Mouse (Mus musculus) thymus, adult 18-20 months (tissue): ENCODE data around the gene Gpr18.
A peak's percentile ranks its signal among the peaks of the same experiment; 100 is the strongest.
"Not testable (repeated sequence)": the region's sequence is repeated elsewhere in the genome, so short reads cannot be mapped to it uniquely, and the experiment has no call there.

Source experiments
- DNase-seq, 2 experiments: peaks; one replicate each; pipeline ENCODE4 v3.0.0; 2022; ENCODE audit warnings: mixed read lengths in 2 of 2

Gpr18 gene

DNA sequence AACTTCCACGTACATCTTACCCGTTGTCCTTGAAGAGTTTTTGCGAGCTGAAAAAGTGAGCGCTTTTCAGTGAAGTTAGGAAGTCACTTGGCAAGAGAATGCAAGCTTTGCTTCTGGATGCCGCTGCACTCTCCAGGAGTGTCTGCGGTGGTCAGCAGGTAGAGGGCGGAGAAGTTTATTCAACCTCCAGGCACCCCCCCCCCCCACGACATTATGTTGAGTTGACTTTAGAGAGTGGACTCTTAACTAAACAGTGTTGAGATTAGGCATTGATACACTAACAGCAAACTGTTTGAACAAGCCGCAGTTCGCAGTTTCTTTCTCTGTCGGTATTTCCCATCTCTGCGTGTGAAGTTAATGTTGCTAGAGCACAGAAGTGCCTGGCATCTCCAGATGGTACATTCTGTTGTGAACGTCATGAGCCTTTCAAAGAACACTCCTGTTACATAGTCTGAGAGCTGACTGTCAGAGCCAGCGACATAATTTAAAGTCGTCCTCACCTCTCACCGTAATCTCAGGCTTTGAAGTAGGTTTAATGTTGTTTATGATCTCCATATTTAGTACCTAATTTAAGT, 36.2 kb downstream of the Gpr18 start:
- DNase-seq = peak in 1 of 2 experiments; percentile 44

DNA sequence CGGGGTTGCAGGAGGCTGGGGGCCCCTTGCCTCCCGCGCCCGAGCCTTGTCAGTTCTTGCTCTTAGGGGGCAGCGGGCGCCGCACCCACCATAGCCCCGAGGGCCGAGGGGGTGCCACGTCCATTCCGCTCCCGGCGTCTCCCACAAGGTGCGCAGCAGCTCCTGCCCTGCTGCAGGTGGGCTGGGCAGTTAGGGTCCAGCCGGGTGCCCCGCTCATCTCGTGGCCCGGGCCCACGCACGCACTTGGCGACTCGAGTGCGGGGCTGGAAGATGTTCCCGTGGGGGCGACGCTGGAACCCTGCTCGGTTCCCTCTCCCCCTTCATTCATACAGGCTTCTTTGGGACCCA, 36.7 kb downstream of the Gpr18 start:
- no peak for DNase-seq

DNA sequence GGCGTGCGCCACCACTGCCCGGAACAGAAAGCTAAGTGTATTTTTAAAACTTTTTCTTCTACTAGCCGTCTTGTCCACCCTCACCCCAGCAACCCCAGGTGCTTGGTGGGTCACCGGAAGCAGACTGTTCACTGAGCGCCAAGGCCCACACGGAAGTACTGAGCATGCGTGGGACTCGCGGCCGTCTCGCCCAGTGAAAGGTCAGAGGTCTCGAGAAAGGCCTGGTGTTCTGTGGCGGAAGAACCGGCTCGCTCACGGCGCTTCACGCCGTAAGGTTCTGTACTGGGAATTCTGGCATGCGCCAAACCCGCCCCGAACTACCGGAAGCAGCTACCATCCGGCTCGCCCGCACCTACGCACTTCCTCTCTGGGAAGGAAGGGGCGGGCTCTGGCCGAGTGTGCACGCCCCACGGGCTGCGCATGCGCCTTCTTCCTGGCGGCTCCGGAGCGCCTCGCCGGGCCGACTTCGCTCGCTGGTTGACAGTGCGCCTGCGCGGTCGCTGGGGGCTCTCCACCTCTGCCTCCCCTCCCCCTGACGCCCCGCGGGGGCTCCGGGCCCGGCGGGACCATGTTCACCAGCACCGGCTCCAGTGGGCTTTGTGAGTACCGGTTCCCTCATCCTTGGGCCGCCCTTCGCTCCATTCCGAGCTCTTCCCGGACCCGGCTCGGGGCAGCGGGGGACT, 37.3 kb downstream of the Gpr18 start, which contains the start of gene Ubac2:
Gene Ubac2, plus strand, starts transcription at position 445 of the 683 bp plus-strand sequence.
- DNase-seq = peak; percentile 97

DNA sequence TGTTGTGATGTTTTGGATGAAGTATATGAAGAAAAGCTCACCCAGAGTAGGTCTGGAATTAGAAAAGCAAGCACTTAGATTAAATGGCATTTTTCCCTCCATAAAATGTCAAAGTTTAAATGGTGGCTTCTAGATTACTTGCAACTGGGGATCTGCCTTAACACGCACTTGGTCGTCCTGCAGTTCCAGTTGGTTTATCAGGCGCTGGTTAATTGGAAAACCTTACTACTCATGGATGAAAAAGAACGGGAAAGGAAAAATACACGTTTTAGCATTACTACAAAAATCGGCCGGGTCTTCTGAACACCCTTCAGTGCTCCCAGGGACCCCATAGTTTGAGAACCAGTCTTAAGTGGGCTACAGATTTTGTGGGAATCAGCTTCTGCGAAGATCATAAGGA, 37.9 kb downstream of the Gpr18 start:
- no peak for DNase-seq

DNA sequence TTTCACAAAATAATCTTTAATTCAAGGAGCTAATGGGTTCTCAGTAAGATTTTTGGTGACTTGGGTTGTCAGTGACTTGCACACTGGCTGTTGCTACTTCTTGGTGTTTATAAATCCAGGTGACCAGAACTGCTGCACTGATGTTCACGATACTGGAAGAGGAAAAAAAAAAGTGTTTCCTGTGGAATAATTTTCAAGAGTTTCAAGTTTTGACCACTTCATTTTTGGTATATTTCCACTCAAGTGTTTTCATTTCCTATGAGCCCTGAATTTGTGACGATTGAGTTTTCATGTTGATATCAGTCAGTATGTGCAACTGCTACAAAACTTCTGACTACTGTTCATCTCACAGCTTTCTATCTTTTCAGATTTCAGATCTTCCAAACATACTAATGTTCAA, 38.7 kb downstream of the Gpr18 start:
- no peak for DNase-seq

DNA sequence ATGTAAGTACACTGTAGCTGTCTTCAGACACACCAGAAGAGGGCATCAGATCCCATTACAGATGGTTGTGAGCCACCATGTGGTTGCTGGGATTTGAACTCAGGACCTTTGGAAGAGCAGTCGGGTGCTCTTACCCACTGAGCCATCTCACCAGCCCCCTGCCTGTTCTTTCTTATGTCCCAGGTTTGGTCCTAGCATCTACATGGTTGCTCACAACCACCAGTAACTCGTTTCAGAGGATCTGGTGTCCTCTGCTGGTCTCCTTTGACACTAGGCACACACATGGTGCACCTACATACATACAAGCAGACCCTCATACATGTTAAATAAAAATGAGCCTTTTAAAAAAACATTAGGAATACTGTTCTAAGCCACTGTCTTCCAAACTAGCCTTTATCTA, 39.4 kb downstream of the Gpr18 start:
- not testable (repeated sequence) for DNase-seq

DNA sequence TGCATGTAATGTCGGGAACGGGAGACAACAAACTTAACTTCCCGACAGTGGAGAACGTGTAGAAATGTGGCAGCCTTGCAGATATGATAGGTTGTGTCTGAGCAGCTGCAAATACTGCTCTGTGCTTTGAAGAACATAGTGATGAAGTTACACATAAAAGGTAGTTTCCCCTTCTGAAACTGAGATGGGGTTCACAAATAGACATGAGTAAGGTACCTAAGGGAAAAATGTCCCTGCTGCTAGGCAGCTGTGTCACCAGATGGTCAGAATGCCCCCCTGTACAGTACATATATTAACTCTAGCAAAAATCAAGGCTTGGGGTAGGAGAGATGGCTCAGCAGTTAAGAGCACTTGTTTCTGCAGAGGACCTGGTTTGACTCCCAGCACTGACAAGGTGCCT, 41.9 kb downstream of the Gpr18 start:
- no peak for DNase-seq

DNA sequence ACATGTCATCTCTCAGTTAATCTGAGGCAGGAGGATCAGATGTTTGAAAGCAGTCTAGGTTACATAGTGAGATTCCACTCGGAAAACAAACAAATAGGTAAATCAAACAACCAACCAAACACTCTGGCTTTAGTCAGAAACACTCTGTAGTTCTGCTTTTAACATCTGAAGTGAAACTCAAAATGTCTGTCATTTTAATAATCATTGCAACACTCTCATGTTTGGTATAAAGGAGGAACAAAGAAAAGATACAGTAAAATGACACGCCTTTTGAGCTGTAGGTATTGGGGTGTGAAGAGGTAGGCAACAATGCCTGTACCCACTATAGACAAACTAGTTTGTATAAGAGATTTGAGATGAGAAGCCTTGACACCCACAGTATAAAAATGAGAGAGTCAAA, 42.4 kb downstream of the Gpr18 start:
- DNase-seq = no peak

DNA sequence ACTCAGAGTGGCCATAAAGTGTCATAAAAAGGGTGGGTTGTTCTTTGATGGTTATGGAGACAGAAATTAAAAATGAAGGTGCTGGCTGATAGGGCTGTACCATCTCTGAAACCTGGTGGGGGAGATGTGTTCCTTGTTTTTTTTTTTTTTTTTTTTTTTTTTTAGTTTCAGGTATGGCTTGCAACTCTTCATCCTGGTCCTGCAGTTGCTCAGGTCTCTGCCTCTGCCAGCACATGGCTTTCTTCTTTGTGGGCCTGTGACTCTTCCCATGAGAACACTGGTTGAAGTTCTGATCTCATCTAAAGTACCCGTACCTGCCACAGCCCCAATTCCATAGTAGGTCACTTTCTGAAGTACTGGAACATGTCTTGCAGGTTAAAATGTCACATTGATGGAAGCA, 42.8 kb downstream of the Gpr18 start:
- no peak for DNase-seq

DNA sequence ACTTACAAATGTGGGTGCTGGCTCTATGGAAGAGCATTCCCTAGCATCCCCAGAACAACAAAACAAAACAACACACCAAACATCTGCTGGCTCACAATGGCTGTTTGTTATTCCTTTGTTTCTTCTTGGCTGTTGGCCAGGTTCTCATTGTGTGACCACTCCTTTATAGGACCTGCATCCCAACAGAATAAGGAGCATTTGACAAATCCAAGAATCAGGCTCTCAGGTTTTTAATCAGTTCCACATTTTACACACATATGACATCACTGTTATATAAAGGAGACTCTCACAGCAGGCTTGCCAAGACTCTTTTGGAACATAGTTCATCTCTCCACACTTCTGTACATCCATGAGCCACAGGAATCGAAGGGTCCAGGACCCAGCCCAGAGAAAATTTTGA, 46.5 kb downstream of the Gpr18 start:
- no peak for DNase-seq

DNA sequence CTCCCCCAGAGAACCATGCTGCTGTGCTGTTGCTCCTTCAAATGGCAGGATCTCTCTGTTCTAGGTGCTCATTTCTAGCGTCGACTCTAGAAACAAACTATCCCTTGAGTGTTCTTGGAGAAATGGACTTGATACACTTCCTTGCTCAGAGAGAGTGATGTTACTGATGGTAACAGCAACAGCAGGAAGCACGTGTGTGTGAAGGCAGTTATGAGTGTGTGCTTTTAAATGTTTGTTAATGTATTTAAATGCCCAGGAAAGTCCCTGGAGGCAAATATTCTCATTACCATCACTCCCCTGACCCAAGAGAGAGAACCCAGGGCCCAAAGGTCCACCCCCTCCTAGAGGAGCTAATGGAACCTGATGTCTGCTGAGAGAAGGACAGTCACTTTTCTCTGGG, 49.0 kb downstream of the Gpr18 start:
- DNase-seq = no peak

DNA sequence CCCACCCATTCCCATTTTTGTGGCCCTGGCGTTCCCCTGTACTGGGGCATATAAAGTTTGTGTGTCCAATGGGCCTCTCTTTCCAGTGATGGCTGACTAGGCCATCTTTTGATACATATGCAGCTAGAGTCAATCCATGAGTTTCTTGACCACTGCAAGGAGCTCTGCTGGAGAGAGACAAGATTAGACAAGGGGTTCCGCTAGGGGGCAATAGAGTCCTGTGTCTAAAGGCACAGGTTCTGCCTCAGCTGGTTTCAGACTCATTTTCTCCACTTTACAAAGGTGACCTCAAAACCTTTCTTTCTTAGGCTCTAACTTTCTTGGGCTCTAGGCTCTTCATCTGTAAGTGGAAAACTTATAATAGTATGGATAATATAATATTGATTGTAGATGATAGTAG, 50.4 kb downstream of the Gpr18 start:
- peak; percentile 36 to 51 for DNase-seq
